Mouse (Mus musculus) retina, embryonic 14.5 days (tissue): ENCODE data around the gene Olfr19.
"Not testable (repeated sequence)": the region's sequence is repeated elsewhere in the genome, so short reads cannot be mapped to it uniquely, and the experiment has no call there.

Experiments used
- DNase-seq: peaks from one replicate; pipeline ENCODE4 v3.0.0-alpha.2; 2015; ENCODE audit warnings: low spot score

Olfr19 gene

GRCm38 (mm10) chr16:16676305-16676704 lies at the start of gene Olfr19:
Olfr19 (minus strand) TSS chr16:16676405.
- DNase-seq = no peak

- no peak for DNase-seq
Observed at GRCm38 (mm10) chr16:16684975-16685374, 8.8 kb upstream of the Olfr19 start.

- no peak for DNase-seq
Observed at GRCm38 (mm10) chr16:16684053-16684452, 7.8 kb upstream of the Olfr19 start.

GRCm38 (mm10) chr16:16664994-16665393 lies 11.2 kb downstream of the Olfr19 start:
- DNase-seq = no peak

GRCm38 (mm10) chr16:16664516-16664915 lies 11.7 kb downstream of the Olfr19 start:
- DNase-seq = not testable (repeated sequence)

- no peak for DNase-seq
Observed at GRCm38 (mm10) chr16:16645148-16645547, 31.1 kb downstream of the Olfr19 start.

GRCm38 (mm10) chr16:16633730-16634129 lies 42.5 kb downstream of the Olfr19 start:
- no peak for DNase-seq
